Mouse (Mus musculus): ENCODE results near the gene Zfp526. TPM values are rescaled to one million over a fixed set of nuclear protein-coding genes. Genes with fewer than 3 reads are reported as not detected.

Zfp526 gene
- polyA plus RNA-seq, 1 experiment from 2014 or later: 2.6 TPM

DNA sequence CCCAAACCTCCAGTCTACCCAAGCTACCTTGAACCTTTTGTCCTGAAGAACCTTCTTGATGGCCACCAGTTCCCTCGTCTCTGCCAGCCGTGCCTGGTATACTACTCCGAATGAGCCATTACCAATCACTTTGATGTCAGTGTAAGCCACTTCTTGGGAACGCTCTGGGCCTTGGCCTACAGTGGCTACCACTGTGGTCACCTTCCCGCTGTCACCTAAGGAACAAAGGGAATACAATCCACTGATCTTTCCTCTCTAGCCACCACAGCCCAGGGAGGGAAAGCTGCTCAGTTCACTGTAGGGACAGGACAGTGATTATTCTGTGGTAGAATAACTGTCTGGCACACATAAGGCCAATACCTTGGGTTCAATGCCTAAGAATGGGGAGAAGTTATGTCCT is 14.3 kb downstream of the Zfp526 start:
- H3K4me3 ChIP-seq (replicated peaks): no peak overlapping the region; the same call in 1 of the 2 replicates
- H3K9me3 ChIP-seq: no peaks in the 10 kb centered on the region
- 0 out of 2 replicates have a peak overlapping the region, but pooled peaks have one; percentile 80 for H3K4me2 ChIP-seq (replicated peaks)
- H3K9ac ChIP-seq (replicated peaks): peak overlapping the region; percentile 99
- H3K27me3 ChIP-seq: no peaks in the 10 kb centered on the region
- H3K27ac ChIP-seq: no peak overlapping the region
- ATAC-seq: no peak
- peaks cover 47% of the 10 kb centered on the region for H3K36me3 ChIP-seq
- peaks cover 41% of the 10 kb centered on the region for H3K4me1 ChIP-seq (replicated peaks)
- WGBS: 92% methylated on average over 5 of the region's 5 CpGs

DNA sequence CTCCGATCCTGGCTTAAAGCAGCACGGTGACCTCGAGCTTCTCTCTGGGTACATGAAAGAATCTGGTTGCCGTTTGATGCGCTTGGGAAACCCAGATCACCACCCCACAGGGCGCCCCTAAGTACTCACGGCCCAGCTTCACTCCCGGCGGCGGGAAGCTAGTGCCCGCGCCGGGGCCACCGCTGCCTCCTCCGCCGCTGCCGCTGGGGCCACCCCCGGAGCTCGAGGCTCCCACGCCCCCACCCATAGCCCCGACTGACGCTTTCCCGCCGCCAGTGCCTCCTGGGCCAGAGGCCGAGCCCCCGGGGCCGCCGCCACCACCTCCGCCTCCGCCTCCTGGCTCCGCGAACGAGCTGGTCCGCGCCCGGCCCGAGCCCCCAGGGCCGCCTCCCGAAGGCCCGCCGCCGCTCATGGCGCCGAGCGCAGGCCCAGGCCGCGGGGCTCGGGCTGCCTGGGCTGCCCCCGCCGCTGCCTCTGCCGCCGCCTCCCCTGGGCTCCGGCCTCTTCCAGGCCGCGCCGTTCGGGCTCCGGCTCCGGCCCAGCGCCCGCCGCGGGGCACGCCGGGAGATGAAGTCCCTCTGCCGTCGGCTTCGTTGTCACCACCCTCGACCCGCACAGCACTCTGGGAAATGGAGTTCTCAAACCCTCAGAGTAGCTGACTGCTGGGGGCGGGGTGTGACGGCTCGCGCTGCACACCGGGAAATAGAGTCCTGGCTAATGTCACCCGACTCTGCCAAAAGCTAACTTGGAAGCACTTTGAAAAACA is 16.2 kb downstream of the Zfp526 start, which contains the start of gene Gsk3a:
Gsk3a (minus strand) TSS at position 603 of the 766 bp plus-strand sequence.
- peak within 1 kb of the TSS; percentile 85 for H3K27ac ChIP-seq
- H3K9ac ChIP-seq (replicated peaks): peak within 1 kb of the TSS; percentile 99
- peak within 1 kb of the TSS; percentile 80 for H3K4me2 ChIP-seq (replicated peaks)
- peak; percentile 87 for ATAC-seq
- H3K4me1 ChIP-seq (replicated peaks): peaks cover 41% of the 10 kb centered on the region
- no peaks in the 10 kb centered on the region for H3K27me3 ChIP-seq
- peaks cover 28% of the 10 kb centered on the region for H3K36me3 ChIP-seq
- H3K9me3 ChIP-seq: no peaks in the 10 kb centered on the region
- WGBS: under 1% methylated on average over 65 of the region's 76 CpGs
- H3K4me3 ChIP-seq (replicated peaks): peak within 1 kb of the TSS; percentile 94

DNA sequence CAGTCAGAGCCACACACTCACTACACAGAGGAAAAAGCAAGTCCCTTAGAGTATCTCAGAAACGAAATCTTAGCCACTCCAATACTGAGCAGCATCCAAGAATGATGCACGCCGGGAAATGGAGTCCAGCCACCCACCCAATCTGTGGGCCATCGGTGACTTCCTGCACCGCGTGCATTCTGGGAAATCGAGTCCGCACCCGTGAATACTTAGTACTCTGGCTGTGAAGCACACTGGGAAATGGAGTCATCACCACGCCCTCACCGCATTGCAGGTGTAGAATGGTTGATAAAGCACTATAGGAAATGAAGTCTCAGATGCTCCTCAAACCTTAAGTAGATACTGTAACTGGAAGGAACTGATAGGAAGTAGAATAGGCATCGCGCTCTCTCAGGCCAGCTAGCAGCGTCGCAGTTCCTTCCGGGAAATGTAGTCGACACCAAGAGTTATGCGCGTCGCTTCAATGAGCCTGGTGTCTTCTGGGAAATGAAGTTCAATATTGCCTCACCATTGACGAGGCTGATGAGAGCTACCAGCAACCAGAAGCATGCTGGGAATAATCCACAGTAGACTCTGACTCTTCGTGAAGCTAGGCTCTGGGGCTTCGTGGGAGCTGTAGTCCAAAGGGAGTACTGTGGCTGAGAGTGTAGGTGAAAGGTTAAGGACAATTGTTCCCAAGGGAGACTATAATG is 16.9 kb downstream of the Zfp526 start:
- ATAC-seq: peak; percentile 95

DNA sequence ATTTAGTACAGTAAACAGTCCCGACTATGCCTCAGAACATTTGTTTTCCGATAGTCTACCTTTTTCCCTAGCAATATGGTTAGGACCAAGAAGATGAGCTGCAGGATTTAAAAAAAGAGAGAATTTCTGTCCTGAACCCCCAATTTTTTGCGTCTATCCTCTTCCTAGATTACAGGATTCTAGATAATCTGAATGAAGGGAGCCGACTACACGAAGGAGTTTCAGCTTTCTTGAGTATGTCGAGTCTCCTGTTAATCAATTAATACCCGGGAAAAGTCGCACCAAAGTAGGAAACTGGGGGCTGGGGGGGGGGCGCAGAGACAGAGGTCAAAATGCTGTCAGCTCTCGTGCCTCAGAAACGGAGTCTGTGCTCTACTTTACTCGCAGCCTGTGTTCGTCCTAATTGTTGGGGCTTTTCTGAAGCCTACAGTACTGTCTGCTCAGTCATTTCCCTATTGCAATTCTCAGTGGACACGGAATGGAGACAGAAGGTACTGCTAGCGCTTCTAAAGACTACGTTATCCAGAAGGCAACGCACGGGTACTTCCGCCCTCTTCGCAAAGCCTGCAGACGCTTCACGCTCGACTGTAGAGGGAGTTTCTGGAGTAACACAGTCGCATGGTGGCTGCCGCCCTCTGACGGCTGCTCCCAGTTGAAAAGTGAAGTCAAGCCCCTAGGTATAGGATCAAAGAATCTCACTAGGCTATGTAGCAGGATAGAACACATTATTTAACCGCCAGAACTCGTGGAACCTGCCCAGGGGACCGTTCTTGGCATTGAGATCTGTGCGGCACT is 17.8 kb downstream of the Zfp526 start:
- peak overlapping the region; percentile 94 for H3K4me3 ChIP-seq (replicated peaks)
- ATAC-seq: peak; percentile 57
- H3K27ac ChIP-seq: peak overlapping the region; percentile 85
- 0 out of 2 replicates have a peak overlapping the region, but pooled peaks have one; percentile 1 for H3K9ac ChIP-seq (replicated peaks)
- no peaks in the 10 kb centered on the region for H3K27me3 ChIP-seq
- H3K9me3 ChIP-seq: no peaks in the 10 kb centered on the region
- H3K36me3 ChIP-seq: peaks cover 15% of the 10 kb centered on the region
- H3K4me1 ChIP-seq (replicated peaks): peaks cover 41% of the 10 kb centered on the region
- 3% methylated on average over 30 of the region's 30 CpGs for WGBS
- peak overlapping the region; percentile 80 for H3K4me2 ChIP-seq (replicated peaks)

More for the DNA sequence above, 16.9 kb downstream of the Zfp526 start:
- H3K4me2 ChIP-seq (replicated peaks): peak overlapping the region; percentile 80
- H3K4me1 ChIP-seq (replicated peaks): peaks cover 41% of the 10 kb centered on the region
- H3K27me3 ChIP-seq: no peaks in the 10 kb centered on the region
- H3K9me3 ChIP-seq: no peaks in the 10 kb centered on the region
- peaks cover 24% of the 10 kb centered on the region for H3K36me3 ChIP-seq
- peak overlapping the region; percentile 85 for H3K27ac ChIP-seq
- under 1% methylated on average over 23 of the region's 23 CpGs for WGBS
- H3K9ac ChIP-seq (replicated peaks): no peak overlapping the region
- peak overlapping the region; percentile 94 for H3K4me3 ChIP-seq (replicated peaks)

DNA sequence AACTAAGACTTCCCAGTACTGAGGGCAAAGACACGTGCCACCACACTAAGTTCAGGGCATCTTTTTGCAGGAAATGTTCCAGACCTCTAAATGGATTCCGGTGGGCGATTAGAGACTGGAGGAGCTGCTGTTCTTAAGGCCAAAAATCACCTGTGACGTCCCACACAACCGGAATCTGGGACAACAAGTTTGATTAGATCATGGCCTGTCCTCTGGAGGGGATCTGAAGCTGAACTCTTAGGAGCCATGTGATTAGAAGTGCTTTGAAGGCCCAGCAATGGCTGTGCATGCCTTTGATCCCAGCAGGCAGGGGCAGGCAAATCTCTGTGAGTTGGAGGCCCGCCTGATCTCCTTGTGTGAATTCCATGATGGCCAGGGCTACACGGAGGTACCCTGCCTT is 19.4 kb downstream of the Zfp526 start:
- ATAC-seq: no peak
- H3K4me2 ChIP-seq (replicated peaks): no peak overlapping the region
- peaks cover 28% of the 10 kb centered on the region for H3K4me1 ChIP-seq (replicated peaks)
- H3K9ac ChIP-seq (replicated peaks): no peak overlapping the region
- H3K36me3 ChIP-seq: 0 out of 2 replicates have a peak, but pooled peaks cover 13% of the 10 kb centered on the region
- H3K27ac ChIP-seq: no peak overlapping the region
- H3K9me3 ChIP-seq: no peaks in the 10 kb centered on the region
- H3K27me3 ChIP-seq: no peaks in the 10 kb centered on the region
- H3K4me3 ChIP-seq (replicated peaks): no peak overlapping the region
- 60% methylated on average over 7 of the region's 7 CpGs for WGBS

DNA sequence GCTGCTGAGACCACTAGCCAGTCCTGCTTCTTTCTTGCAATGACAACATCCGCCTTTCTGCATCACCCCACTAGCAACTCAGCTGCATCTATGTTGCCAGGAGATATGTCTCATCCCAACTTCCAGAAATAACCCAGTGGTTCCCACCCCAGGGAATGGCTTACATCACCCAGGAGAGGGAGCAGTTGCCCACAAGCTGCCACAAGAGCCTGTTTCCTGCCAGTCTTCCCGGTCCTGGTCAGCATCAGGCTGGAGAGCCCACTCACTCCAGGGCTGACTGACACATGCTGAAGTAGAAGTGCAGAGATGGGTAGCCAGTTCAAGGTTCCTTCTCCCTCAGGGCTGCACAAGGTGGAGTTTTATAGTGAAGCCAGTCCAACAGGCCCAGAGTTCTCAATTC is 19.8 kb downstream of the Zfp526 start:
- WGBS: 33% methylated on average over 2 of the region's 2 CpGs
- ATAC-seq: no peak
- 0 out of 2 replicates have a peak, but pooled peaks cover 11% of the 10 kb centered on the region for H3K36me3 ChIP-seq
- no peak overlapping the region for H3K9ac ChIP-seq (replicated peaks)
- no peak overlapping the region for H3K4me2 ChIP-seq (replicated peaks)
- peaks cover 26% of the 10 kb centered on the region for H3K4me1 ChIP-seq (replicated peaks)
- H3K9me3 ChIP-seq: no peaks in the 10 kb centered on the region
- H3K4me3 ChIP-seq (replicated peaks): no peak overlapping the region
- H3K27ac ChIP-seq: no peak overlapping the region
- no peaks in the 10 kb centered on the region for H3K27me3 ChIP-seq

DNA sequence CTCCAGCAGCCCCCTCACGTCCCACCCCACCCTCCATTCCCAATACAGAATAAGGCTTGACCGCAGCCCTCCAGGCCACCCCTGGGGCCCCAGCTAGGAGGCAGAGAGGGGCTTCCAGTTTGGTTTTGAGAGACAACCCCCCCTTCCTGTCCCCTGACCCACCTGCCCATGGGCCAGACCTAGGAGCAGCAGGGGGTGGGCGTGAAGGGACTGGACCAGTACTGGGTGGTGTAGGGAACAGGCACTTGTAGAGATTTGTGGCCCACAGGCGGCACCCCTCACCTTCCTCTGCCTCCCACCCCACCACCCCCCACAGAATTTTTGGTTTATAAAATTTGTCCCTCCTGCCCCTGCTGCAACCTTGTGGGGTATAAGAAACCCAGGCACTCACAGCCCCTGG is 22.1 kb downstream of the Zfp526 start:
- no peak for ATAC-seq

DNA sequence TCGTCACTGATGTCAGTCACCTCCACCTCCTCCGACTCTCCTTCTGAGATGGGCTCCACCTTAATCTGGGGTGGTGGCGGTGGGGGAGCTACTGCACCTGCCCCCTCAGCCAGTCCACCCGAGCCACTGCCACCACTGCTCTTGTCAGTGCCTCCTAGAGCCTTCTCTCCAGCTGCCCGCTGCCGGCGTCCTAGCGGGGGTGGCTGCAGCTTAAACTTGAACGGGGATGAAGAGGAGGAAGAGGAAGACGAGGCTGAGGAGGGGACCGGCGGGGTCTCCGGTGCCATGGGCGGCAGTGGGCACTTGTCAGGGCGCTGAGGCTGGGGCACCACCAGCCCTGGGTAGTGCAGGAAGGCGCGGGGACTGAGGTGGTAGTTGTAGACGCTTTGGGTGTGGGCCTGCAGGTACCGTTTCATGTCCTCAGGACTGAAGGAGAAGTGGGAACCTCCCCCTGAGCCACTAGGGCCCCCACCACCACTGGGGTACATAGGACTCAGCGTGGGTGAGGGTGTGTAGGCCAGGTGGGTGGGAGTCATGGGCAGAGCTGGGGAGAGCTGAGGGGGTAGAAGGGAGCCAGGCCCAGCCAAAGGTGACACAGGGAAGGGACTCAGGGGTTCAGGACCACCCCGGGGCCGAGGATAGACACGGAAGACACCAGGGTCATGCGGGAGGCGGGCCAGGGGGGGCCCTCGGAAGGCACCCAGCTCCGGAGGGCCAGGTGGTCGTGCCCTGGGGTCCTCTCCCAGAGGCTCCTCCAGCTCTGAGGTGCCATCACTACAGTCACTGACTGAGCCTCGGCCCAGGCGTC is 23.5 kb downstream of the Zfp526 start:
- Histone ChIP-seq H3K9me3 (no peaks in the 10 kb centered on the region), H3K4me2 (replicated peaks) (no peak overlapping the region), H3K4me1 (replicated peaks) (peaks cover 38% of the 10 kb centered on the region), H3K27me3 (no peaks in the 10 kb centered on the region), H3K36me3 (0 out of 2 replicates have a peak, but pooled peaks cover 11% of the 10 kb centered on the region), H3K27ac (no peak overlapping the region), H3K9ac (replicated peaks) (no peak overlapping the region), H3K4me3 (replicated peaks) (no peak overlapping the region)
- ATAC-seq: no peak
- 91% methylated on average over 29 of the region's 30 CpGs for WGBS

More for the DNA sequence above, 22.1 kb downstream of the Zfp526 start:
- H3K27me3 ChIP-seq: no peaks in the 10 kb centered on the region
- WGBS: 95% methylated on average over 4 of the region's 4 CpGs
- peaks cover 40% of the 10 kb centered on the region for H3K4me1 ChIP-seq (replicated peaks)
- H3K27ac ChIP-seq: no peak overlapping the region
- no peak overlapping the region for H3K4me3 ChIP-seq (replicated peaks)
- H3K9ac ChIP-seq (replicated peaks): no peak overlapping the region
- H3K36me3 ChIP-seq: 0 out of 2 replicates have a peak, but pooled peaks cover 11% of the 10 kb centered on the region
- no peak overlapping the region for H3K4me2 ChIP-seq (replicated peaks)
- H3K9me3 ChIP-seq: no peaks in the 10 kb centered on the region

DNA sequence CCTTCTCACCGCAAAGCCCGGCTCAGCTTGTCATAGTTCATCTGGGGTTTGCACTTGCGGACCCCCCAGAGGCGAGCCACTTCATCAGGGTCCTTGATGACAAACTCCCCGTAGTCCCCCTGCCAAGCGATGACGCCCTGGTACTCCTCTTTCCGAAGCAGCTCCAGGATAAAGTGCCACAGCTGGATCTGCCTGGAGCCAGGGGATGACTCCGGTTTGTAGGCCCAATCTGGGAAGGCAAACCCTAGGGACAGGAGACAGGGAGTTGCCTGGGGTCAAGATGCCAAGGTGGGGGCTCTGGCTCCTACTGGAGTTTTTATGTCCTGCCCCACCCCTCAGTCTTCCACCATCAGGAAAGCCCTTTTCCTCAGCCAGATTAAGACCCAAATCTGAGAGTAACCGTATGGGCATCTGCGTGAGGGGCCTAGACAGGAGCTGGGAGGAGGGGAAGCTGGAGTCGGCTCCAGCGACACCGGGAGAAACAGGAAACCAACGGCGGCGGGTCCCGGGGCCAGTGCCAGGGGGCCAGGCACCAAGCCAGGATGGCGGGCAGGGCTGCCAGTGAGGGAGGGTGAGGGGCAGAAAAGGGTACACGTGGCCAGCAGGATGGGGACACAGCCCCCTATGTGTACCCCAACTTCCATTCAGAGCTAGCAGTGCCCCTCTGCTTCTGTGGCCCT is 25.0 kb downstream of the Zfp526 start:
- 77% methylated on average over 20 of the region's 20 CpGs for WGBS
- Histone ChIP-seq H3K27ac (peak overlapping the region; percentile 88), H3K9me3 (no peaks in the 10 kb centered on the region), H3K9ac (replicated peaks) (no peak overlapping the region; the same call in 1 of the 2 replicates), H3K4me1 (replicated peaks) (peaks cover 40% of the 10 kb centered on the region), H3K4me2 (replicated peaks) (peak overlapping the region; percentile 99), H3K36me3 (0 out of 2 replicates have a peak, but pooled peaks cover 11% of the 10 kb centered on the region), H3K4me3 (replicated peaks) (0 out of 2 replicates have a peak overlapping the region, but pooled peaks have one; percentile 79), H3K27me3 (no peaks in the 10 kb centered on the region)
- ATAC-seq: no peak

DNA sequence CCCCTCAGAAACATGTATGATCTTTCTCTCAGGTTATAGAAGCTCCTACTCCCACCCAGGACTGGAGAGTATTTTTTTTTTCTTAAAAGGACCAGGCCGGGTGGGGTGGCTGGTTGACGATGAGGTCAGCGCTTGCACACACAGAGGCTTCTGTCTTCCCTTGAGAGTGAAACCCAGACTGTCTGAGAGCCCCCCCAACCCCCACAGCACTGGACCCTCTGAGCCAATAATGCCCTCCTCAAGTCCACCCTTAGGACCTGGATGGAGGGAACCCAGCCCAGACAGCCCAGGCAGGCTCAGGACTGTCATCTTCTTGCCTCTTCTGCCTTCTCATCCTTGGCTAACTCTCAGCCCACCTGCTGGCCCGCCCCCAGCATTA is 25.5 kb downstream of the Zfp526 start:
- no peaks in the 10 kb centered on the region for H3K9me3 ChIP-seq
- 63% methylated on average over 4 of the region's 4 CpGs for WGBS
- no peaks in the 10 kb centered on the region for H3K27me3 ChIP-seq
- 0 out of 2 replicates have a peak, but pooled peaks cover 11% of the 10 kb centered on the region for H3K36me3 ChIP-seq
- peak overlapping the region; percentile 74 for H3K9ac ChIP-seq (replicated peaks)
- ATAC-seq: no peak
- peak overlapping the region; percentile 79; the same call in 1 of the 2 replicates for H3K4me3 ChIP-seq (replicated peaks)
- peaks cover 46% of the 10 kb centered on the region for H3K4me1 ChIP-seq (replicated peaks)
- peak overlapping the region; percentile 99 for H3K4me2 ChIP-seq (replicated peaks)
- peak overlapping the region; percentile 88 for H3K27ac ChIP-seq
